Mouse (Mus musculus) cerebellum, adult 2 months (tissue): ENCODE measurements around the gene Iqca. TPM values are rescaled to one million over a fixed set of nuclear protein-coding genes. Genes with fewer than 3 reads are reported as not detected.

Experiments used
- DNase-seq, 2 experiments: peaks; one replicate each; pipeline ENCODE4 v3.0.0; 2021
- H3K27ac ChIP-seq: fragments of 200-500 bp; 2 replicates; pipeline ENCODE4 v1.5.1; 2012; ENCODE audit warnings: low read length, control low read depth, inconsistent platforms; ENCODE audit not compliant: insufficient read depth
- H3K27me3 ChIP-seq: fragments of 200-500 bp; 2 replicates; pipeline ENCODE4 v1.6.1; 2012; ENCODE audit warnings: inconsistent platforms, mild to moderate bottlenecking, low read length, moderate library complexity; ENCODE audit not compliant: control insufficient read depth, insufficient read depth
- H3K4me1 ChIP-seq: fragments of 200-500 bp; 2 replicates; pipeline ENCODE4 v1.6.1; 2011; ENCODE audit warnings: low read length; ENCODE audit not compliant: control insufficient read depth, insufficient read depth
- H3K4me3 ChIP-seq: fragments of 200-500 bp; replicated peaks from 2 replicates; pipeline ENCODE3; 2011; ENCODE audit warnings: mild to moderate bottlenecking, low read depth, low read length, control low read depth; ENCODE audit not compliant: insufficient read depth
- CTCF ChIP-seq: fragments of 200-500 bp; IDR thresholded peaks from 2 replicates; pipeline ENCODE4 v1.5.1; 2011; ENCODE audit warnings: low read depth, mild to moderate bottlenecking, control low read depth, low read length, moderate library complexity, borderline replicate concordance; ENCODE audit not compliant: insufficient read depth
- POLR2A ChIP-seq: fragments of 200-500 bp; IDR thresholded peaks from 2 replicates; pipeline ENCODE4 v1.6.1; 2011; ENCODE audit warnings: low read length, control low read depth, borderline replicate concordance; ENCODE audit not compliant: insufficient read depth
- WGBS: fragments of 180-500 bp; shearing (Covaris S2); methylation state at CpG from one replicate; pipeline ENCODE4 v1.1.7; 2018; 5-methylcytosine and 5-hydroxymethylcytosine counted together
- polyA plus RNA-seq: library from polyadenylated mRNA; depleted of rRNA; stranded (reverse); fragments of >200 nt; gene quantifications from 2 replicates; pipeline ENCODE4 v1.2.3, GENCODE M21; 2012

Gene Iqca
- polyA plus RNA-seq, 1 experiment = 0.29 TPM

DNA sequence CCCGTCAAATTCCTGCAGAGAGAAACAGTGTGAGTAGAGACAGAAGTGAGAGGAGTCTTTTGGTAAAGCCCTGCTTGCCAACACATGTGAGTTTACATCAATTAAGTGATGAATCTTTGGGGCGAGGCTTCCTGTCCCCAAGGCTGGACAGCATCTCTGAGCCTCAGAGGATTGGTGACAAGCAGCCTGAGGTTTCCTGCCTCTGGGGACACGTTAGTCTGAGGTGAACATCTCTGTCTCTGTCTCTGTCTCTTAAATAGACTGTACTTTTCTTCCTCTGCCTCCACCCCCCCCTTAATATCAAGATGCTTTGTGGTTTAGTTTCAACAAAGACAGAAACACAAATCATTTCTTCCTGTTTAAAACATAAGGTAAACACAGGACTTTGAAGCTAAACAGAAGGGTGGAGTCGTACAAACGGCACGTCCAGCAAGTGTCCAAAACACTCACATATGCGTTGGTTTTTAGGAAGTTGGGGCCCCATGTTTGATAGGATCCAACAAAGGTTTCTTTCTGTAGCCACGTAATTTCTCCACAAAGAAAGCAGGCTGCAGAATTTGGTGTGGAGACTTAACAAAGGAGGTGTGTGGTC is 49.2 kb downstream of the Iqca start:
- WGBS = 80% methylated on average over 8 of the region's 8 CpGs
- no peak overlapping the region for H3K4me3 ChIP-seq
- H3K27ac ChIP-seq = no peak overlapping the region
- H3K4me1 ChIP-seq = no peaks in the 10 kb centered on the region
- TF ChIP-seq POLR2A (no peak), CTCF (no peak)
- DNase-seq = no peak
- no peaks in the 10 kb centered on the region for H3K27me3 ChIP-seq

DNA sequence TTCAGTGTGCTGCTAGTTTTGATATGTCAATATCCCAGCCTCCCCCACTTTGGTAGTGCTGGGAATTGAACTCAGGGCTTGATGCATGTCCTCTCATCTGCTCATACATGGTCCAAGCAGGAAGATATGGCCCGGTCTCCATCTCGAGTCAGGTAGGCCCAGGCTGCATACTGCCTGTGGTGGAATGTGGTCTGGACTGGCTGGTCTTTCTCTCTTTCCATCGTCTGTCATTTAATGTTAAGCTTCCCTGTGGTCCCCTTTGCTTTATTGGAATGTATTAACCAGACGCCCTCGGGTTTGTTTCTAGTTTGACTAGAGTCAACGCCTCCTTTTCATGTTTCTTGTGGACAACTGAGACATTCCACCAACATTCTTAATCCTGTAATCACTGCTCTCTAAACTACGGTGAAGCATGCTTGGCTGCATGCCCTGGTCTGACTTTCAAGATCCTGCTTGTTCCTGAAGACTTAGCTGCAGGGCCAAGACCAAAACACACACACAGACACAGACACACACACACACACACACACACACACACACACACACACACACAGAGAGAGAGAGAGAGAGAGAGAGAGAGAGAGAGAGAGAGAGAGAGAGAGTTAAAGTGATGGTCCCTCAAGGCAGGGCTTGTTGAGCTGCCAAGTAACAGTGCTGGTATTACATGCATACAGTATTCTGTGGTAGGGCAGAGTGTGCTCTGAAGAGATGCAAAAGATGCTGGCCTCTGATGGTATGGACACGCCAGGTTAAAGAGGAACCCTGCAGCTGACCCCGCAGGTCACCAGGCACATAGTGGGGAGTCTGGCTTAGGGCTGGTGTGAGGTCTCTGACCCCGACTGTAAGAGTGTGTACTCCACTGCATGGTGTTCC is 52.6 kb downstream of the Iqca start:
- no peaks in the 10 kb centered on the region for H3K4me1 ChIP-seq
- no peaks in the 10 kb centered on the region for H3K27me3 ChIP-seq
- no peak for DNase-seq
- H3K4me3 ChIP-seq = no peak overlapping the region
- 65% methylated on average over 10 of the region's 10 CpGs for WGBS
- TF ChIP-seq CTCF (no peak), POLR2A (no peak)
- H3K27ac ChIP-seq = no peak overlapping the region

DNA sequence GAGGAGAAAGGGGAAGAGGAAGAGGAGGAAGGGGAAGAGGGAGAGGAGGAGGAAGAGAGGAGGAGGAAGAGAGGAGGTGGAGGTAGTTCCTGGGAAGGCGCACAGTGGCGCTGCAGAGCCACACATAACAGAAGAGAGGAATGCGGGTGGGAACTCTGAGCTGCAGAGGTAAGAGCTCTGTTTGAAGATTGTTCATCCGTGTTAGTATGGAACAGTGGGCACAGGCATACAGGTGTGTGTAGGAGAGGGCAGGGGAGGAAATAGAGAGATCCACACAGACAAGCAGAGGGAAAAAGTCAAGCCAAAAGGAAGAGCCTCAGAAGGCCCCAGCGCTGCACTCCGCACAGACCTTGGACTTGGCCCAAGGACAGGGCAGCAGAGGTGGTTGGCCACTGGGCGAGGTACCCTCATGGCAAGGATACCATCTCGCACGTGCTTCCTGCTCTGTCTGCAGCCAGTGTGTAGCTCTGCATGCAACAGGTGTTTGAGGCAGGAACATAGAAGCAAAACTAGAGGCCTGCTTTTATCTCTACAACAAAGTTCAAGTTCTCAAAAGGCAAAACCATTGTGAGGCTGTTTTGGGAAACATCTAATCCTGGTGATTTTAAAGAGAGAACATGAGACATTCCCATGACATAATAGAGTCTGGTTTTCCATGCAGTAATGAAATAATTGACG is 60.2 kb downstream of the Iqca start:
- Histone ChIP-seq H3K27ac (no peak overlapping the region), H3K27me3 (no peaks in the 10 kb centered on the region; the same call in 1 of the 2 replicates), H3K4me1 (no peaks in the 10 kb centered on the region), H3K4me3 (no peak overlapping the region)
- TF ChIP-seq CTCF (no peak), POLR2A (no peak)
- no peak for DNase-seq
- WGBS = 68% methylated on average over 10 of the region's 10 CpGs

DNA sequence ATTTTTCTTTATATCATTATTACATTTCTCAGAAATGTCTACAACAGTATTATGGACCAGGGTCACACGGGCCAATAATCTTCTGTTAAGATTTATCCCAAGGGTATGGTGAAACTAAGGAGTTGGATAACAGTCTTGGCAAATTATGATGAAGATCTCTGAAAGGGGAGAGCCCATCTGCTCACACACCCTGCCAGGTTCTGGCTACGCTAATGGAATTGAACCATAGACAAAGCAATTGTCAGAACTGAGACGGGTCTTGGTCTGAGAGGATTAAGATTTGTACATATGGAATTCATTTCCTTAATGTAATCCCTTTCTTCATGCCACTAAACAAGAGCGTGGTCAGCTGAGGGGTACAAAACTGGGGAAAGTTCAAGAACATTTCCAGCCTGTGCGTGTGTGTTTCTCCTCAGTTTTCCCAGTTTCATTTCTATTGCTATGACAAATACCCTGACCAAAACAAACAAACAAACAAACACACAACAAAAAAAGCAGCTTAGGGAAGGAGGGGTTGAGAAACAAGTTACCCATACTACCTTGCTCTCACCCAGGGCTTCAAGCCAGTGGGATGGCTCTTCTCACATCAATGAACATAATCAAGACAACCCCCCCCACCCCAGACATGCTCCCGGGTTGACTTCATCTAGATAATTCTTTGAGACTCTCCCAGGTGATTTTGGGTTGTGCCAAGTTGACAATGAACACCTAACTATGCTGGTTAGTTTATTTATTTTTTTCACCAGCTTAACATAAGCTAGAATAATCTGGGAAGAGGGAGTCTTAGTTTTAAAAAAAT is 64.8 kb downstream of the Iqca start:
- no peaks in the 10 kb centered on the region; the same call in 1 of the 2 replicates for H3K27me3 ChIP-seq
- no peak for TF ChIP-seq POLR2A
- TF ChIP-seq CTCF = no peak
- H3K27ac ChIP-seq = no peak overlapping the region
- H3K4me3 ChIP-seq = no peak overlapping the region
- no peaks in the 10 kb centered on the region for H3K4me1 ChIP-seq
- WGBS = 26% methylated on average over 6 of the region's 6 CpGs
- peak in 1 of 2 experiments; percentile 7 for DNase-seq

DNA sequence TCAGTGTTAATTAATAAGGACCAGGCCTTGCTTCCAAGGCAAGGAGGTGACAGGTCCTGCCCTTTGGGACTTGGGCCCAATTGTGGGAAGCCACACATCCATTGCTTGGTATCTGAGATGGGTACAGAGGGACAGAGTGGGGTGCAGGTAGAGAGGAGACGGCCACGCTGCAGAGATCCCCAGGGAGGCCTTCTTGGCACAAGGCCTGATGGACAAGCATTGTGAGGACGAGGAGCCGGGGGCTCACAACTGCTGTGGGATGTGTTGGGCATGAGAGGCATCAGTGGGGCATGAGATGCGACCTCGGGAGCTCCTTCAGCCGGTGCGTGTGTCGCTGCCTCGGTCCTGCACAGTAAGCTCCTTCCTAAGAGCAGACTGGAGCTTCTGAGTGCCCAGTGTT is 66.7 kb downstream of the Iqca start:
- TF ChIP-seq CTCF = no peak
- no peak for TF ChIP-seq POLR2A
- Histone ChIP-seq H3K4me3 (no peak overlapping the region), H3K4me1 (no peaks in the 10 kb centered on the region), H3K27me3 (no peaks in the 10 kb centered on the region), H3K27ac (no peak overlapping the region)
- no peak for DNase-seq
- WGBS = 65% methylated on average over 10 of the region's 10 CpGs

DNA sequence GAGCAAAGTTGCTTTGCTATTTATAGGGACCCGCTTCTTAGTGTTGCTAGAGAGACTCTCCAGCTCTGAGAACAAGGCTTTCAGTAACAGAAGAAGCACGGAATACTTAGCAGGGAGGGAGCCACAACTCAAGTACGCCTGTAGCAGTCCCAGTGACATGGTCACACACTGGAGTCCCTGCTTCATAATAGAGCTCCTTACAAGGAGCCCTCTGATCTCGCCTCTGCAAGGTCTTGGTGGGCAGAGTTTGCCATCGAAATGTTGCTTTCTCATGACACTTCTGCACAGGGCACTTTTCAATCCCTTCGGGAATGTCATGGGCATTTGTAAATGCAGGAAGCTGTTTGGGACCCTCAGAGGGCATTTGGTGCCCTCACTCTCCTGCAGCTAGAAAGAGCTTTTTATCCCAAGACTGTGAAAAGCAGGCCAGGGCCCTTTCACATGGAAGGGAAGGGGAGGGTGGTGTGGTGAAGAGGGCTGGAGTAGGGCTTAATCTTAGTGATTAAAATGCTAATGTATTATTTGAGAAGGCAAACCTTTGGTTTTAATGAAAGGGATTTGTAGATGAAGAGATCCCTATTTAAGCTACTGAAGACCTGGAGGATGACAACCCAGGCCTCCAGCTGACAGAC is 67.6 kb downstream of the Iqca start:
- DNase-seq = no peak
- no peak overlapping the region for H3K4me3 ChIP-seq
- H3K4me1 ChIP-seq = no peaks in the 10 kb centered on the region
- no peaks in the 10 kb centered on the region for H3K27me3 ChIP-seq
- 85% methylated on average over 6 of the region's 6 CpGs for WGBS
- no peak overlapping the region for H3K27ac ChIP-seq
- TF ChIP-seq POLR2A (no peak), CTCF (no peak)

DNA sequence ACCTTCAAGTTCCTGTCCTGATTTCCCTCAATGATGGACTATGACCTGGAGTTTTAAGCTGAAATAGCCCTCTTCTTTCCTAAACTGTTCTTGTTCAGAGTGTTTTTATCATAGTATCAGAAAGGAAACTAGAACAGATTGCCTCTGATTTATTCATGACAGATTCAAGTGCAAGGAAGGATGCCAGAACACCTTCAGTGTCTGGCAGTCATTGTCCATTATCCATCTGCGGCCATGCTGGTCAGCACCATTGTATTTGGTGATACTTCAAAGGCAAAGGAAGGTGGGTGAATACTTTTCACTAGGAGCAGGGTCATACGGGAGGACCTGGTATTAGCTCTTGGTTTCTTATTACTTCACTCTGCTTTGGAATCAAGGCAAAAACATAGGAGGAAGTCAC is 76.9 kb downstream of the Iqca start:
- no peak for TF ChIP-seq POLR2A
- no peak for TF ChIP-seq CTCF
- WGBS = 9% methylated on average over 2 of the region's 2 CpGs
- H3K27me3 ChIP-seq = no peaks in the 10 kb centered on the region
- H3K27ac ChIP-seq = no peak overlapping the region
- H3K4me1 ChIP-seq = peaks cover 3% of the 10 kb centered on the region; the same call in 1 of the 2 replicates
- peak in 1 of 2 experiments; percentile 32 for DNase-seq
- no peak overlapping the region for H3K4me3 ChIP-seq

- no peak overlapping the region for H3K27ac ChIP-seq
- peaks cover 3% of the 10 kb centered on the region; the same call in 1 of the 2 replicates for H3K4me1 ChIP-seq
- H3K27me3 ChIP-seq = no peaks in the 10 kb centered on the region
- TF ChIP-seq POLR2A = no peak
- TF ChIP-seq CTCF = no peak
- DNase-seq = no peak
- WGBS = 59% methylated on average over 5 of the region's 5 CpGs
- no peak overlapping the region for H3K4me3 ChIP-seq
Observed at GRCm38 (mm10) chr1:90074779-90075178, 78.4 kb downstream of the Iqca start.
